Comparison of ENCODE assay signal across 8 mouse cellular contexts in the genomic region with DNA sequence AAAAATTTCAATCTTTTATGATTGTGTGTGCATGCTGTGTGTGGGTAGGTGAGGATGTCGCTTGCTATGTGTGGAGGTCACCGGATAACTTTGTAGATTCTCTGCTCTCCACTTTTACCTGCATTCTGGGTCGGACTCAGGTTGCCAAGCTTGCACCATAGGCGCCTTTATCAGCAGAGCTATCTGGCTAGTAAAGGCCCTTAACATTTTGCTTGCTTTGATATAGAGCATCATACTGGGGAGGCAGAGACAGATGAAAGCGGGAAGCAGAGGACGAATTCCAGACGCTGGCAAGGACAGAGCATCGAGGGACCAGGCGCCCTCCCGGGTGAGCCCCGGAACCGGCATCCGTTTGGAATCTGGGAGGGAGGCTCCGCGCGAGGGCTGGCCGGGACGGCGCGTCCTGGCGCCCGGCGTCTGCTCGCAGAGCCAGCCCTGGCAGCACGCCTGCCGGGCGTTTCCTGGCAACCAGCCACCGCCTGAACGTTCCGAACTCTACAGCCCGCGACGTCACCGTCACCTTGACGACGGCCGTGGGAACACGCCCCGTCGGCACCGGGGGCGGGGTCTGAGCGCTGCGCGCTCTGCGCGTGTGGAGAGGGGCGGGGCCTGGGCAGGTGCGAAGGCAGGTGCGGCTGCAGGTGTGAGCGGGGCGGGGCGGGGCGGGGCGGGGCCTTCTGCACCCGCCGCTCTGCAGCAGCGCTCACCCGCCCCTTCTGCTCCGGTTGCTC. TPM values are rescaled to one million over a fixed set of nuclear protein-coding genes. Genes with fewer than 3 reads are reported as not detected.
DNase-seq lines count a peak whose midpoint lies in the region; ATAC-seq lines count a peak whose summit lies in the region.

No protein-coding gene starts in this region.

- WGBS in hindbrain, embryonic 15.5 days, result 2% methylated on average over 56 of the region's 60 CpGs

- H3K4me2 ChIP-seq in hindbrain, embryonic 15.5 days, result peak overlapping the region; percentile 77

- no peaks in the 10 kb centered on the region for H3K36me3 ChIP-seq in hindbrain, embryonic 15.5 days

- peak; percentile 94 for ATAC-seq in hindbrain, embryonic 15.5 days (ENCODE audit: low FRiP score, low read depth)

- H3K9me3 ChIP-seq in hindbrain, embryonic 15.5 days, result no peaks in the 10 kb centered on the region

- peak overlapping the region; percentile 92 for H3K27ac ChIP-seq in hindbrain, embryonic 15.5 days (replicated peaks)

- peak overlapping the region; percentile 51 for H3K9ac ChIP-seq in hindbrain, embryonic 15.5 days

- H3K4me1 ChIP-seq in hindbrain, embryonic 15.5 days (replicated peaks), result 0 out of 2 replicates have a peak, but pooled peaks cover 9% of the 10 kb centered on the region

- peak; percentile 92 for DNase-seq in WW6 (ENCODE audit: low read depth, low spot score)
- peak; percentile 98 for DNase-seq in cerebellum, postnatal 36 days
- DNase-seq in frontal cortex, postnatal 36 days (ENCODE audit: low spot score in 2 of 2), result peak; percentile 98 to 99
- peak; percentile 98 to 99 for DNase-seq in layer of hippocampus, postnatal 36 days
- DNase-seq in lung, postnatal 25 days (ENCODE audit: low spot score), result peak; percentile 98
- peak; percentile 95 for DNase-seq in retina, embryonic 14.5 days (ENCODE audit: low spot score)
- DNase-seq in thymus, postnatal 36 days, result peak; percentile 96 to 97

- no peaks in the 10 kb centered on the region for H3K27me3 ChIP-seq in hindbrain, embryonic 15.5 days

- H3K4me3 ChIP-seq in hindbrain, embryonic 15.5 days, result peak overlapping the region; percentile 45

RNA-seq across cellular contexts. Expression of a gene that starts 12.5 kb away (rescaled TPM):
- not detected in 2 replicates for polyA plus RNA-seq in hindbrain, embryonic 15.5 days (2015; fragmentation: Nextera tagmentation; extraction: Ambion mirVana)
- total RNA-seq in layer of hippocampus, postnatal 36 days (2021), result under 1 TPM; 0.05 to 0.20 TPM

RNA-seq across cellular contexts. Expression of a gene that starts 26.5 kb away (rescaled TPM):
- 1.6 and 1.7 TPM in 2 replicates for polyA plus RNA-seq in hindbrain, embryonic 15.5 days (2015; fragmentation: Nextera tagmentation; extraction: Ambion mirVana)
- 10 to 100 TPM; 12.8 to 15.5 TPM for total RNA-seq in layer of hippocampus, postnatal 36 days (2021)

RNA-seq across cellular contexts. Expression of a gene that starts 58.7 kb away (rescaled TPM):
- 9.9 and 10.0 TPM in 2 replicates for polyA plus RNA-seq in hindbrain, embryonic 15.5 days (2015; fragmentation: Nextera tagmentation; extraction: Ambion mirVana)
- 10 to 100 TPM; 29.0 to 30.9 TPM for total RNA-seq in layer of hippocampus, postnatal 36 days (2021)

Comparison
In these comparisons a context has a peak if more than half of its experiments do, and no peak if none do; other contexts are left out.
1. Peak in every context shown above with its lines: DNase-seq, ATAC-seq, H3K4me3 ChIP-seq and H3K27ac ChIP-seq.